Mouse (Mus musculus) thymus, postnatal 0 days (tissue): ENCODE measurements around the gene D630023F18Rik. TPM values are rescaled to one million over a fixed set of nuclear protein-coding genes. Genes with fewer than 3 reads are reported as not detected.

Experiments used
- DNase-seq: peaks from one replicate; pipeline ENCODE4 v3.0.0-alpha.2; 2015; ENCODE audit warnings: low spot score
- polyA plus RNA-seq: library from polyadenylated mRNA; unstranded; fragments of >200 nt; fragmentation: Nextera tagmentation; extraction: Ambion mirVana; gene quantifications from 2 replicates; pipeline ENCODE4 v1.2.1, GENCODE M21; 2015

D630023F18Rik gene
- polyA plus RNA-seq, 1 experiment from 2014 or later = 2.3 TPM

- DNase-seq = peak; percentile 37
These were observed 10.8 kb downstream of the D630023F18Rik start for GRCm38 (mm10) chr1:65112031-65112806.

- DNase-seq = no peak
These were observed 13.1 kb downstream of the D630023F18Rik start for GRCm38 (mm10) chr1:65109756-65110435.

- DNase-seq = no peak
These were observed 13.8 kb downstream of the D630023F18Rik start for GRCm38 (mm10) chr1:65109196-65109595.

GRCm38 (mm10) chr1:65107654-65108279 is 15.2 kb downstream of the D630023F18Rik start:
- no peak for DNase-seq

- no peak for DNase-seq
These were observed 19.7 kb downstream of the D630023F18Rik start, which contains the start of gene Cryga for GRCm38 (mm10) chr1:65103273-65103672. TSS of gene Cryga (minus strand) at chr1:65103373.

GRCm38 (mm10) chr1:65096953-65097352 is 26.1 kb downstream of the D630023F18Rik start:
- no peak for DNase-seq

GRCm38 (mm10) chr1:65091566-65091965 is 31.4 kb downstream of the D630023F18Rik start:
- no peak for DNase-seq

- no peak for DNase-seq
These were observed 32.6 kb downstream of the D630023F18Rik start for GRCm38 (mm10) chr1:65090370-65090769.

- DNase-seq = no peak
These were observed 34.3 kb downstream of the D630023F18Rik start for GRCm38 (mm10) chr1:65088567-65089356.

- DNase-seq = no peak
These were observed 40.8 kb downstream of the D630023F18Rik start, which contains the start of gene Crygb for GRCm38 (mm10) chr1:65082188-65082587. TSS of gene Crygb (minus strand) at chr1:65082288.

- DNase-seq = no peak
These were observed 47.4 kb downstream of the D630023F18Rik start for GRCm38 (mm10) chr1:65075607-65076006.

- DNase-seq = no peak
These were observed 49.4 kb downstream of the D630023F18Rik start, which contains the start of gene Crygc for GRCm38 (mm10) chr1:65073589-65073988. TSS of gene Crygc (minus strand) at chr1:65073689.

- DNase-seq = no peak
These were observed 55.2 kb downstream of the D630023F18Rik start for GRCm38 (mm10) chr1:65067842-65068241.

- DNase-seq = no peak
These were observed 58.8 kb downstream of the D630023F18Rik start for GRCm38 (mm10) chr1:65064201-65064600.

GRCm38 (mm10) chr1:65063352-65063751 is 59.7 kb downstream of the D630023F18Rik start, which contains the start of gene Crygd:
TSS of gene Crygd (minus strand) at chr1:65063452.
- DNase-seq = no peak

Other genes with a start within 250 kb of the D630023F18Rik start
- gene Plekhm3, start 166.4 kb downstream of the D630023F18Rik start, polyA plus RNA-seq = 2.9 and 5.2 TPM in 2 replicates
- gene Akr1cl, start 90.5 kb downstream of the D630023F18Rik start, polyA plus RNA-seq = 0.39 and 0.72 TPM in 2 replicates
- not detected in 2 replicates for gene Cryge, start 72.1 kb downstream of the D630023F18Rik start, polyA plus RNA-seq
- not detected in 2 replicates for gene Crygd, start 59.8 kb downstream of the D630023F18Rik start, polyA plus RNA-seq
- 0.36 and 0.37 TPM in 2 replicates for gene Crygc, start 49.5 kb downstream of the D630023F18Rik start, polyA plus RNA-seq
- not detected in 2 replicates for gene Crygb, start 40.9 kb downstream of the D630023F18Rik start, polyA plus RNA-seq
- not detected in 2 replicates for gene Cryga, start 19.8 kb downstream of the D630023F18Rik start, polyA plus RNA-seq
- gene Gm28845, start 3.7 kb downstream of the D630023F18Rik start, polyA plus RNA-seq = not detected in 2 replicates
- gene Idh1, start 63.3 kb upstream of the D630023F18Rik start, polyA plus RNA-seq = 55.7 and 57.0 TPM in 2 replicates
- 9.1 and 12.9 TPM in 2 replicates for gene Pikfyve, start 63.5 kb upstream of the D630023F18Rik start, polyA plus RNA-seq
- 0.05 TPM in 1 of 2 replicates, not detected in the other for gene Pth2r, start 158.8 kb upstream of the D630023F18Rik start, polyA plus RNA-seq